Mouse (Mus musculus) layer of hippocampus, adult 2 months (tissue): ENCODE data around the gene Rars. TPM values are rescaled to one million over a fixed set of nuclear protein-coding genes. Genes with fewer than 3 reads are reported as not detected.
"Not testable (repeated sequence)": the region's sequence is repeated elsewhere in the genome, so short reads cannot be mapped to it uniquely, and the experiment has no call there.

Experiments used
- DNase-seq, 2 experiments: peaks; one replicate each; pipeline ENCODE4 v3.0.0; 2022; ENCODE audit warnings: low spot score in 2 of 2
- H3K27ac ChIP-seq: fragments of 200-600 bp; 2 replicates; pipeline ENCODE4 v1.8.1; 2022
- H3K4me3 ChIP-seq: fragments of 200-600 bp; 2 replicates; pipeline ENCODE4 v1.8.1; 2022; ENCODE audit warnings: mild to moderate bottlenecking
- CTCF ChIP-seq: fragments of 200-600 bp; conservative IDR thresholded peaks from 2 replicates; pipeline ENCODE4 v1.8.1; 2022; ENCODE audit warnings: antibody characterized with exemption, mild to moderate bottlenecking, moderate library complexity
- total RNA-seq, 2 experiments: library from RNA; stranded (reverse); gene quantifications; 2 replicates each; pipeline ENCODE4 v1.2.3; 2021

The Rars gene
- total RNA-seq, 2 experiments from 2014 or later = 45.6 to 53.6 TPM

- no peak for TF ChIP-seq CTCF
- H3K4me3 ChIP-seq = no peak overlapping the region
- no peak overlapping the region for H3K27ac ChIP-seq
- no peak for DNase-seq
Observed at GRCm38 (mm10) chr11:35816316-35816715, 18.0 kb downstream of the Rars start.

- Histone ChIP-seq H3K27ac (no peak overlapping the region), H3K4me3 (no peak overlapping the region)
- no peak for TF ChIP-seq CTCF
- no peak for DNase-seq
Observed at GRCm38 (mm10) chr11:35811458-35811857, 22.8 kb downstream of the Rars start.

- no peak overlapping the region for H3K4me3 ChIP-seq
- H3K27ac ChIP-seq = no peak overlapping the region
- TF ChIP-seq CTCF = no peak
- DNase-seq = no peak
Observed at GRCm38 (mm10) chr11:35801332-35801731, 33.0 kb downstream of the Rars start.

DNA sequence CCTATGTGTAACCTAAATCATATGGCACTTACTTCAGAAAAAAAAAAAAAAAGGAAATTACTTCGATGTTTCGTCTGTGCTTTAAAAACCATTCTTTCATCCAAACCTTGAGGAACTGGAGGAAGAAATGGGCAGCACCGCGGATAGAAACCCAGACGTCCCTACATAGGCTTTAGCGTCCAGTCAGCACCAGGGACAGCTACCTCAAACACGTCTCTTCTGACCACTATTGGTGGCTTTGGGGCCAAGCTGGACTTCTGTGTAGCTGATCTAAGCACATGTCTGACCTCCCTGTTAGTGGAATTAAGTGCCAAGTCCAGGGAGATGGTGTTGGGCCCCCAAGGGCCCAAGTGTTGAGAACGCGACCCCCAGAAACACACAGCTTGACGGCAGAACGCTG is 35.4 kb downstream of the Rars start, which contains the start of gene Fbll1:
Gene Fbll1, minus strand, starts transcription at position 11 of the 400 bp plus-strand sequence.
- no peak for DNase-seq
- Histone ChIP-seq H3K27ac (peak within 1 kb of the TSS; percentile 94), H3K4me3 (peak within 1 kb of the TSS; percentile 66)
- no peak for TF ChIP-seq CTCF

DNA sequence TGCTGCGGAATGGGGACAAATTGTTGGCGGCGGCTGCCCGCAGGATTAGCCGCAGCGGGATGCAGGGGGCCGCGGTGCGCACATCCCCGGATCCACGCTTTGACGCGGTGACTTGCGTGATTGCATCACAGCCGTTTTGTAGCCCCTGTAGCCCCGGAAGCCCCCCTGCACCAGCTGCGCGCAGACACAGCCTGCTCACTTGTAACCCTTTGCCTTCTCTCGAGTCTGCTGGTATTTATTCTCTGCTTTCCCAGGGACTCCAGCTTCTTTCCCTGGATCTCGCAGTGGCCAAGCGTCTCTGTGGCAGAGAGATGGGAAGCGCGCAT is 35.8 kb downstream of the Rars start:
- no peak for TF ChIP-seq CTCF
- DNase-seq = peak; percentile 77 to 81
- peak overlapping the region; percentile 94 for H3K27ac ChIP-seq
- H3K4me3 ChIP-seq = peak overlapping the region; percentile 66

- H3K27ac ChIP-seq = peak overlapping the region; percentile 94
- peak; percentile 8 to 30 for DNase-seq
- no peak for TF ChIP-seq CTCF
- H3K4me3 ChIP-seq = peak overlapping the region; percentile 66
Observed at GRCm38 (mm10) chr11:35797751-35798494, 36.4 kb downstream of the Rars start.

- DNase-seq, H3K4me3 ChIP-seq, H3K27ac ChIP-seq: not testable (repeated sequence)
Observed at GRCm38 (mm10) chr11:35792800-35793199, 41.5 kb downstream of the Rars start.

GRCm38 (mm10) chr11:35788443-35788842 is 45.9 kb downstream of the Rars start:
- no peak overlapping the region for H3K4me3 ChIP-seq
- H3K27ac ChIP-seq = no peak overlapping the region
- TF ChIP-seq CTCF = no peak
- no peak for DNase-seq

DNA sequence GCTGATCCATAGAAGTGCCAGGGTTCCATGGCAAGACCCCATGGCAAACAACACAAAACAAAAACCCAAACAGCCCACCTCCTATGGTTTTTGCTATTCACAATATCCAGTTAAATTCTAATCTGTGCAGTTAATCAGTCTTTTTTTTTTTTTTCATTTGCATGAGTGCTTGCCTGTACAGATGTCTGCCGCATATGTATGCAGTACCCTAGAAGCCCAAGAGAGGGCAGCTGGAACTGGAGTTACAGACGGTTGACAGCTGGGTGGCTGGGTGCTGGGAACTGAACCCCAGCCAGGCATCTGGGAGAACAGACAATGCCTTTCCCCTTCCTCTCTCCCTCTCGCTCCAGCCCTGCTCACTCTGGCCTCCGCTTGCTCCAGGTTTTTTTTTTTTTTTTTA is 49.8 kb downstream of the Rars start:
- TF ChIP-seq CTCF = peak; percentile 37

DNA sequence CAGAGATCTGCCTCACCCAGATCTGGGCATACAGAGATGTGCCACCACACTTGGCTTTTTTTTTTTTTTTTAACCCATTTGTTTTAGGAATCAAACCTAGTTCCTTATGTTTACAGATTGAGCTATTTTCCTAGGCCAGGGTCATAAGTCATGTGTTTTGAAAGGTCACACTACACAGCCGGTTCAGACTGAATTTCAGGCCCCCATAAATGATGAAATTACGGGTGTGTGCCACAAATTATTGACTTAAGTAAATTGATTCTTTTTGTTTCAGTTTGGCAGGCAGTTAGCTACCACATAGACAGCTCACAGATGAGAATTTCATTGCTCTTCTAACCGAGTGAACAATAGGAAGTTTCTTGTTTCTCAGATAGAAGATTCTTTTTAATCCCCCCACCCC is 50.3 kb downstream of the Rars start:
- DNase-seq = no peak
- no peak overlapping the region for H3K4me3 ChIP-seq
- no peak overlapping the region for H3K27ac ChIP-seq
- no peak for TF ChIP-seq CTCF

More for the DNA sequence above, 49.8 kb downstream of the Rars start:
- H3K27ac ChIP-seq = no peak overlapping the region
- H3K4me3 ChIP-seq = no peak overlapping the region
- DNase-seq = no peak

GRCm38 (mm10) chr11:35783038-35783437 is 51.3 kb downstream of the Rars start:
- no peak overlapping the region for H3K4me3 ChIP-seq
- peak; percentile 25 for TF ChIP-seq CTCF
- no peak for DNase-seq

DNA sequence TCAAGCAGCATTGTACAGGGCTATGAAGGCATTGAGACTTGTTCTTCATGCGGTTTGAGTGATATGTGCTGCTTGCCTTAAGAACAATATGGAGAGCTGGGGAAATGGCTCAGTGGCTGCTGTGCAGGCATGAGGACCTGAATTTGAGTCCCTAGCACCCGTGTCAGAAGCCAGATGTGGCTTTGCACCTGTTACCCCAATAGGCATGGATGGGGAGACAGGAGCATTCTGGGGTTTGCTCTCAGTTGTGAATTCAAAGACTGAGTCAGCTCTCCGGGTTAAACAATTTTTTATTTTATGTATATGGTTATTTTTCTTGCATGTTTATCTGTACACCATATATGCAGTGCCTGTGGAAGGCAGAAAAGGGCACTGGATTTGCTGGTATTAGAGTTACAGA is 51.9 kb downstream of the Rars start:
- DNase-seq = no peak
- Histone ChIP-seq H3K27ac (no peak overlapping the region), H3K4me3 (no peak overlapping the region)
- TF ChIP-seq CTCF = no peak

More at GRCm38 (mm10) chr11:35783038-35783437, 51.3 kb downstream of the Rars start:
- no peak overlapping the region for H3K27ac ChIP-seq

GRCm38 (mm10) chr11:35780336-35780735 is 54.0 kb downstream of the Rars start:
- Histone ChIP-seq H3K27ac (no peak overlapping the region), H3K4me3 (no peak overlapping the region)
- no peak for DNase-seq
- TF ChIP-seq CTCF = peak; percentile 68

GRCm38 (mm10) chr11:35776452-35776851 is 57.9 kb downstream of the Rars start:
- TF ChIP-seq CTCF = no peak
- H3K4me3 ChIP-seq = no peak overlapping the region
- no peak for DNase-seq
- no peak overlapping the region for H3K27ac ChIP-seq

- DNase-seq = no peak
- H3K4me3 ChIP-seq = no peak overlapping the region
- no peak for TF ChIP-seq CTCF
- H3K27ac ChIP-seq = no peak overlapping the region
Observed at GRCm38 (mm10) chr11:35775606-35776005, 58.7 kb downstream of the Rars start.
